Mouse (Mus musculus): ENCODE results near the gene Smarce1. TPM values are rescaled to one million over a fixed set of nuclear protein-coding genes. Genes with fewer than 3 reads are reported as not detected.
"Not testable (repeated sequence)": the region's sequence is repeated elsewhere in the genome, so short reads cannot be mapped to it uniquely, and the experiment has no call there.

Smarce1 gene
- total RNA-seq (2015; ENCODE audit: low replicate concordance), result 70.0 and 77.8 TPM in 2 replicates
- total RNA-seq (2017; ENCODE audit: low replicate concordance), result 133 and 177 TPM in 2 replicates

GRCm38 (mm10) chr11:99230261-99231048, at the start of gene Smarce1:
Gene Smarce1 (minus strand): TSS chr11:99231017.
- ATAC-seq (replicated peaks; ENCODE audit: low FRiP score, poor library complexity, severe bottlenecking), result peak; percentile 76

DNA sequence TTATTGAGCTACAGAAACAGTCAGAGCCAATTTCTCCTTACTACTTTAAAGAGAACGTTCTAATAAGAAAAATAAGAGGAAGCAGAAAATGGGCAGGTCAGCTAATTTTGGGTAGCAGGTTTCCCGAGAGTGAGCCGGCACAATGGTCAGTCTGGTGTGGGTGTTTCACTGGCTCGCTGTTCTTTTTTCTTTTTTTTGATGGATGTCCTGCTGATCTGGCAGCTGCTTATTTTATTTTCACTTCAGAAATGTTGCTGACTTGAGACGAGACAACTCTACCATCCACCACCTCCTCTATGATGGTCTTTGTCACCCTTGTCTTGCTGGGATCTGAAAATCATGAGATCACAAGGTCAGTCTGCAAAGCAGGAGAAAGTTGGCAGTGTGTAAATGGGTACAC, 49.2 kb upstream of the Smarce1 start:
- ATAC-seq (replicated peaks; ENCODE audit: low FRiP score, poor library complexity, severe bottlenecking), result no peak

GRCm38 (mm10) chr11:99276786-99277185, 46.0 kb upstream of the Smarce1 start:
- no peak for ATAC-seq (replicated peaks; ENCODE audit: low FRiP score, poor library complexity, severe bottlenecking)

GRCm38 (mm10) chr11:99275624-99276023, 44.8 kb upstream of the Smarce1 start:
- ATAC-seq (replicated peaks; ENCODE audit: low FRiP score, poor library complexity, severe bottlenecking), result no peak

DNA sequence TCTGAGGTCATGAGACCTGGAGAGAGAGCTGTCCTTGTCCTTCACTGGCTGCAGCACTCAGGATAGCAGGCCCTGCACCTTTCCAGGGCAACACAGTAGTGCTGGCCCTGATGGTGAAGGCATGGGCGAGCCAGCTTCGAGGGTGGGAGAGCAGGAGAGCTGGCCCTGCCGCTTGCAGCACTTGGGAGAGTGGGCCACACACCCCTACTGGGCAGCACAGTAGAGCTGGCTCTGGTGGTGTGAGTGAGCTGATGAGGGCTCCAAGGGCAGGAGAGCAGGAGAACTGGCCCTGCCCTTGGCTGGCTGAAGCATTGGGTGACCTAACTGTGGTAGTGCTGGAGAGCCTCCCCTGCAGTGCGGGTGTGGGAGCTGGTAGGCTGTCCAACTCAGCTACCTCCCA, 41.9 kb upstream of the Smarce1 start:
- no peak for ATAC-seq (replicated peaks; ENCODE audit: low FRiP score, poor library complexity, severe bottlenecking)

DNA sequence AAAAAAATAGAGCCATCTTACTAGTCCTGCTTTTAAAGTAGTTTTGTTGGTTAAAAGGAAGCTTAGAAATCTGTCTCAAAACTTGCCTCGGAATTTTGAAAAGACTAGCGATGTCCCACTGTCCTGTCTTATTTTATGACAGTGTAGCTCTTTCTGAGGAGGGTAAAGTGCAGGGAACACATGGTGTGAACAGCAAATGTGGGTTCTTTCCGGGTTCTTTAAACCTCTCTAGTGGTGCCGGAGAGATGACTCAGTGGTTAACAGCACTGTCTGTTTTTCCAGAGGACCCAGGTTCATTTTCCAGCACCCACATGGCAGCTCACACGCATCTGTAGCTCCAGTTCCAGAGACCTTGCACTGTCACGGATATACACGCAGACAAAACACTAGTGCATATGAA, 38.4 kb upstream of the Smarce1 start:
- no peak for ATAC-seq (replicated peaks; ENCODE audit: low FRiP score, poor library complexity, severe bottlenecking)

- ATAC-seq (replicated peaks; ENCODE audit: low FRiP score, poor library complexity, severe bottlenecking), result no peak
Observed at GRCm38 (mm10) chr11:99265796-99266195, 35.0 kb upstream of the Smarce1 start.

DNA sequence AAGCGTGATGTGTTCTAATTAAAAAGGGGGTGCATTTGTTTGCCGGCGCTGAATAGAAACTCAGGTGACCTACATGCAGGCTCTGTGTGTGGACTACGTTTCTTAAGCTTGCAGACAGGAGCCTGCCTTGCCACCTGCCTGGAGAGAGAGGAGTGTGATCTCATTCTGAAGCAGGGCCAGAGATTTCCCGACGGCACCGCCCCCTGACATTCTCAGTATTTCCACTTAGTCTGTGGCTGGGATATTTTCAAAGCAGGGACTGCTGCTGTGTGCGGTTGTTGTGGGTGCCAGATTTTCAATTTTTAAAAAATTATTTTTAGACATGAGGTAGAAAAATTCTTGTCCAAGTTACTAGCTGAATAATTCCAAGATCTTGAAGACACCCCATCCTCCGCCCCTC, 34.4 kb upstream of the Smarce1 start:
- ATAC-seq (replicated peaks; ENCODE audit: low FRiP score, poor library complexity, severe bottlenecking), result no peak

- no peak for ATAC-seq (replicated peaks; ENCODE audit: low FRiP score, poor library complexity, severe bottlenecking)
Observed at GRCm38 (mm10) chr11:99256213-99256612, 25.4 kb upstream of the Smarce1 start.

GRCm38 (mm10) chr11:99255316-99255715, 24.5 kb upstream of the Smarce1 start:
- no peak for ATAC-seq (replicated peaks; ENCODE audit: low FRiP score, poor library complexity, severe bottlenecking)

GRCm38 (mm10) chr11:99253893-99254292, 23.1 kb upstream of the Smarce1 start:
- ATAC-seq (replicated peaks; ENCODE audit: low FRiP score, poor library complexity, severe bottlenecking), result no peak

GRCm38 (mm10) chr11:99252671-99253070, 21.9 kb upstream of the Smarce1 start:
- no peak for ATAC-seq (replicated peaks; ENCODE audit: low FRiP score, poor library complexity, severe bottlenecking)

DNA sequence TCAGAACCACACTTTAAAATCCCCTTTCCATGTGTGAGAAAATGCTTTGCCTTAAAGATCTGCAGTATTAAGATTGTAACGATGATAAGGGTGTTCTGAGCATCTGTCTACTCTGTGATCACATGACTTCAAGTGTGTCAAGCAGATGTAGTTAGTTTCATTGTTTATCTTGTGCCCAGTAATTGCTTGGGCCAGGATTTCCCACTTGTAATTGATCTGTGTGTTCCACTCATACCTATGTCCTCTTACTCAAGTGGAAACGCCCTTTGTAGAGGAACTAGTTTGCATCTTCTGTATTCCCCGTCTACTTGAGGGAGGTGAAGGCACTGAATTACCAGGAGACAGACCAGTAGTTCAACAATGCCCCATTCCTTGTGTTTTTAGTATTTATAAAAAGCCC, 19.8 kb upstream of the Smarce1 start:
- ATAC-seq (replicated peaks; ENCODE audit: low FRiP score, poor library complexity, severe bottlenecking), result no peak

DNA sequence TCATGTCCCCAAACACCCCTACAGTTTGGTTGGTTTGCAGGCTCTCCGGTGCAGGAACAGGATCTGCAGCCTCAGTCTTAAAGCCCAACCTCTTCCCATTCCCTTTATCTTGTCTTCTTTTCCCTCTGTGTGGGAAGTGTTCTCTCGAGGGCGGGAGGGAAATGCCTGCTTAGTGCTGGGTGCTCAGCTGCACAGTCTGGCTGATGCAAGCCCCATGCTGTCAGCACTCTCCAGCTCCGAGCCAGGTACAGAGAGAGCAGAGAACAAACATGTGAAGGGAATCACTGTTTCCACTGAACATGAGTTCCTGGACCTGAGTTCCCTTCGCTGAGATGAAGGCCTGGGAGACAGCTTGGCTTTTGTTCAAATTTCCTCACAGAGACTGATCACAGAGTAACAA, 19.4 kb upstream of the Smarce1 start:
- ATAC-seq (replicated peaks; ENCODE audit: low FRiP score, poor library complexity, severe bottlenecking), result no peak

DNA sequence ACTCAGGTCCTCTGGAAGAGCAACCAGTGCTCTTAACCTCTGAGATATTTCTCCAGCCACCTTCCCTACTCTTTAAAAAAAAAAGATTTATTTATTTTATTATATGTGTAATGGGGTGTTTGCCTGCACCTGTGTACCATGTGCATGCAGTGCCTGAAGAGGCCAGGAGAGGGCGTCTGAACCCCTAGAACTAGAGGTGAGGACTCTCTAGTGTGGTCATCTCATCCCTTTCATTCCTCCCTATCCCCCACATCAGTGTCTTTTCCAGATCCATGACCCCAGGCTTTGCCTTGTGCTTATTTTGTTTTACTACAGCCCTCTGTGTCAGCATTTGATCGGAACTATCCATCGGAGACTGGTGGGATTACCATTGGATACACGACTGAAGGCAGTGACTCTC, 18.3 kb upstream of the Smarce1 start:
- peak; percentile 57; the same call in 1 of the 2 replicates for ATAC-seq (replicated peaks; ENCODE audit: low FRiP score, poor library complexity, severe bottlenecking)

- ATAC-seq (replicated peaks; ENCODE audit: low FRiP score, poor library complexity, severe bottlenecking), result no peak
Observed at GRCm38 (mm10) chr11:99247916-99248315, 17.1 kb upstream of the Smarce1 start.

- not testable (repeated sequence) for ATAC-seq (replicated peaks; ENCODE audit: low FRiP score, poor library complexity, severe bottlenecking)
Observed at GRCm38 (mm10) chr11:99244519-99244918, 13.7 kb upstream of the Smarce1 start.

DNA sequence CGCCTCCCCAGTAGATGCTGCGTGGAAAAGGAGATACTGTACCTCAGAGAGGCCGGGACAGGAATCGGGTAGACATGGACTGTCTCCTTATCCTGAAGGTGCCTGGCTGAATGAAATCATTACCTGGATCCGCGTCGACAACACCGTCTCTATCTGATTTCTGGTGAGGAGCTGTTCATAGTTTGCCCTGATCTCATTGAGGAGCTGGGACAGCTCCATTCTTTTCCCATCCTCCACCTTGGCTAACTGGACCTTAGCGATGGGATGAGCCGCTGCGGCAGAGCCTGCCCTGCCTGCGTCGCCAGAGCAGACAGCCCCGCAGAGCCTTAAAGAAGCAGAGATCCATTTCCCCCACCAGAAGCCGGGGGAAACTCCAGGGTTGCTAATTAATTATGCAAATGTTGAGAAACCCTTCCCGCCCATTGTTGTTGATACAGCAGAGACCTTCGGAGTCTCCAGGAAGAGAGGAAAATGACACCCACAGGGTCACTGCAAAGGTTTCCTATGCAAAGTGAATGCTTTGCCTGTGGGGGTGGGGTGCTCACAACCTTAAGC, 13.1 kb upstream of the Smarce1 start, which contains the start of gene Krt222:
Gene Krt222, minus strand, starts transcription at position 266 of the 555 bp plus-strand sequence.
- ATAC-seq (replicated peaks; ENCODE audit: low FRiP score, poor library complexity, severe bottlenecking), result no peak

- no peak for ATAC-seq (replicated peaks; ENCODE audit: low FRiP score, poor library complexity, severe bottlenecking)
Observed at GRCm38 (mm10) chr11:99243200-99243819, 12.5 kb upstream of the Smarce1 start.

DNA sequence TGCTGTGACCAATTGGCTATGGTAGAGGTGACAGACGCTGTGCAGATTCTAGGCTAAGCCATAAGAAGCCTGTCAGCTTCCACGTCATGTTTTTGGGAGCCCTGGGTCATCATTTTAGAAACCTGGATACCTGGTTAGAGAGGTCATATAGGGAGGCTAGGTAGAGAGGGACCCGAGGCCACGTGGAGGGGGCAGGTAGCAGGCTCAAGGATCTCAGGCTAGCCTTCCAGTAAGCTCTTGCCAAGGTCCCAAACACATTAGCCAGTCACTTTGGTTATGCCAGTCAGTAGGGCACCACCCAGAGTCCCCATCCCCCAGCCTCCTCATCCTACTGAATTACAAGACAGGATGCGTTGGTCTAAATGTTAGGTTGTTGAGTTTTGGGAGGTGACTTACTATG, 11.2 kb upstream of the Smarce1 start:
- ATAC-seq (replicated peaks; ENCODE audit: low FRiP score, poor library complexity, severe bottlenecking), result no peak

DNA sequence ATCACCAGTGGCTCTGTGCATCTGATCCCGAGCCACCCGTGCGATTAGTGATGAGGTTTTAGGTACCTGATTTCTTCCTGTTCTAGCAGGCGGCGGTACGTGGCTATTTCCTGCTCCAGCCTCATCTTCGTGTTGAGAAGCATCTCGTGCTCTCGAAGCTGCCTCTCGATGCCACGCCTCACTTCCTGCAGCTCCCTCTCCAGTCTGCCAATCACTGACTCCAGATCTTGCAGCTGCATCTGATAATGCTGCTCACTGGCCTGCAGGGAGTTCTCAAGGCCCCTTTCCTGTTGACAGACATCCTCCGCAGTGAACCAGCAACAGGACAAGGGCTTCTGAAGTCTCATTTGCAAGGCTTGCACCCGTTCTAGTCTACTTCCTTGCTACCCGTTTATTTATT, 7.7 kb upstream of the Smarce1 start:
- no peak for ATAC-seq (replicated peaks; ENCODE audit: low FRiP score, poor library complexity, severe bottlenecking)

Measured in erythroblast, adult 5-6 weeks (primary cell).